In genomic region chr15:93025791-93026190, GRCm38 (mm10) we compare ENCODE assay signal across 17 mouse cellular contexts.
"Had no signal": no experiment of that assay in that cellular context is flagged by ENCODE, and none has a peak within 500 bp of the region (broad histone marks: within the 10 kb centered on the region; RNA-seq: fewer than 3 reads in every experiment).

No protein-coding gene starts in this region.

- H3K9ac ChIP-seq: liver, embryonic 13.5 days; midbrain, embryonic 12.5 days; midbrain, embryonic 15.5 days had no signal

- ATAC-seq: midbrain, embryonic 15.5 days had no signal

- H3K27ac ChIP-seq: kidney, postnatal 0 days; left cerebral cortex, adult 2 months; liver, embryonic 13.5 days; midbrain, embryonic 12.5 days; midbrain, embryonic 15.5 days; stomach, postnatal 0 days had no signal

- H3K27me3 ChIP-seq: liver, embryonic 13.5 days; midbrain, embryonic 12.5 days; midbrain, embryonic 15.5 days had no signal

- H3K9me3 ChIP-seq: liver, embryonic 13.5 days; midbrain, embryonic 12.5 days; midbrain, embryonic 15.5 days had no signal

- H3K4me3 ChIP-seq: left cerebral cortex, adult 2 months; liver, embryonic 13.5 days; midbrain, embryonic 12.5 days; midbrain, embryonic 15.5 days had no signal

- H3K4me2 ChIP-seq: liver, embryonic 13.5 days; midbrain, embryonic 12.5 days; midbrain, embryonic 15.5 days had no signal

- DNase-seq: kidney, postnatal 25 days; layer of hippocampus, postnatal 36 days; liver, embryonic 13.5 days; lung, adult 2 months; lung, postnatal 14 days; lung, postnatal 4 days; right cerebral cortex, adult 18-20 months; right cerebral cortex, postnatal 14 days; right cerebral cortex, postnatal 4 days; thymus, adult 2 months; thymus, postnatal 14 days; thymus, postnatal 4 days had no signal

- H3K4me1 ChIP-seq: liver, embryonic 13.5 days; midbrain, embryonic 12.5 days; midbrain, embryonic 15.5 days had no signal

- H3K36me3 ChIP-seq: liver, embryonic 13.5 days; midbrain, embryonic 12.5 days; midbrain, embryonic 15.5 days had no signal
